Mouse (Mus musculus) thymus, postnatal 4 days (tissue): ENCODE results near the gene Bglap2.
"Not testable (repeated sequence)": the region's sequence is repeated elsewhere in the genome, so short reads cannot be mapped to it uniquely, and the experiment has no call there.

Experiments used
- DNase-seq: peaks from one replicate; pipeline ENCODE4 v3.0.0; 2021

Gene Bglap2

DNA sequence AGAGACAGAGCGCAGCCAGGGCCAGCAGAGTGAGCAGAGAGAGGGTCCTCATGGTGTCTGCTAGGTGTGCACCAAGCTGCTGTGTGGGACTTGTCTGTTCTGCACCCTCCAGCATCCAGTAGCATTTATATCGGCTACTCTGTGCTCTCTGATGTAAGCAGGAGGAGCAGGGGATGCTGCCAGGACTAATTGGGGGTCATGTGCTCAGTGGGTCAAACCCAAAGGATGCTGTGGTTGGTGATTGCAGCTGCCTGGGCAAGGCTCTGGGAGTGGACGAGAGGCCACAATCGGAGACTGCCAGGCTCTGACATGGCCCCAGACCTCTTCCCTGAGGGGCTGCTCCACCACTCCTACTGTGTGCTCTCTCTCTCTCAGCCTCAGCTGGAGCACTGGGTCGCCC, at the start of gene Bglap2:
Bglap2 (minus strand) TSS at position 101 of the 400 bp plus-strand sequence.
- DNase-seq = not testable (repeated sequence)

DNA sequence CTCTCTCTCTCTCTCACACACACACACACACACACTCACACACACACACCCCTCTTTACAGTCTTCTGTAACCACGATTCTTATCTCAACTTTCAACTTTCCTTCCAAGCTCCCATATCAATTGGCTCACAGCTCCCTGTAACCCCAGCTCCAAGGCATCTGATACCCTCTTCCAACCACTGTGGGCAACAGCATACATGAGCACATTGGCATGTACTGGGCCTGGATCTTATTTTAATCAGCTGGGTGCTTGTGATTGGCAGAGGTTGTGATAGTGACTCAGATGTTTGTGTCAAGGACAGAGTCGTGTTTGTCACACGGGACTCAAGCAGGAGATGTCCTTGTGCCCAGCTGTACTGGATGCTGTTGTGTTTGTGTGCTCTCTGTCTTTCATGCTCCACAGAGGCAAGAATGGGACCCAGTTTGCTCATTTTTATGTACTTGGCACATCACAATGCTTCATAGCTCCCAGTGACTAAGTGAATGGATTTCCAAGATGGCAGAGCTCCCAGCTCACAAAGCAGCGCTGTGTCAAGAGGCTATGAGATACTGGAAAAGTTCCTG, 48.9 kb upstream of the Bglap2 start:
- DNase-seq = no peak

DNA sequence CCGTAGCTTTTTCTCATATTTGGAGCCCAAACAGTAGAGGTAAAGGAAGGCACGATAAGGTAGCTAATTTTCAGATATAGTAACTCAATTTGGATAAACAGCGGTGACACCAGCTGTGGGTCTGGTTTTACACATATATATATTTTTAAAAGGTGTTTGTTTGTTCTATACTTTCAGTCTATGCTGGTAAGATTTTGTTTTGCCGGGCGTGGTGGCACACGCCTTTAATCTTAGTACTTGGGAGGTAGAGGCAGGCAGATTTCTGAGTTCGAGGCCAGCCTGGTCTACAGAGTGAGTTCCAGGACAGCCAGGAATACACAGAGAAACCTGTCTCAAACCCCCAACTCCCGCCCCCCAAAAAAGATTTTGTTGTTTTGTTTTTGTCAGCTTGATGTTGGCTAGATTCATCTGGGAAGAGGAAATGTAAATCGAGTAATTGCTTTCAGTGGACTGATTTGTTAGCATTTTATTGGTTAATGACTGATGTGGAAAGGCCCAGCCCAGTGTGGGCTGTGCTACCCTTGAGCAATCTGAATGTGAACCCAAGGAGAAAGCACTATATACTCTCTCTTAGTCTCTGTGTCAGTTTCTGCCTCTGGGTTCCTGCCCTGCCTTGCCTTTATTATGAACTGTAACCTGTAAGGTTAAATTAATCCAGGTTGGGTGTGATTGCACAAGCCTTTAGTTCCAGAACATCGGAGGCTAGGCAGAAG, 47.4 kb upstream of the Bglap2 start:
- no peak for DNase-seq

DNA sequence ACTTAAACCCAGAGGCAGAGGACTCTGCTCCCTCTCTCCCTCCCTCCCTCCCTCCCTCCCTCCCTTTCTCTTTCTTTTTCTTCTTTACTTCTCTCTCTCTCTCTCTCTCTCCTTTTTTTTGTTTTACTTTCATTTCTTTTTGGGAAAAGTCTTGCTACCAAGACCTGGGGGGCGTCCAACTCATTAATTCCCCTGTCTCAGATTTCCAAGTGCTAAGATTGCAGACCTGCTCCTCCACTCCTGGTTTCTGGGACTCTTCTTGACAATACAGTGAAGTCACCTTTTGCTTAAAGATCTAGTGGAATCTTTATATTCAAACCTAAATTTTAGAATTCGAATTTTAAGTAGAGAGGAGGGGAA, 46.8 kb upstream of the Bglap2 start:
- no peak for DNase-seq

DNA sequence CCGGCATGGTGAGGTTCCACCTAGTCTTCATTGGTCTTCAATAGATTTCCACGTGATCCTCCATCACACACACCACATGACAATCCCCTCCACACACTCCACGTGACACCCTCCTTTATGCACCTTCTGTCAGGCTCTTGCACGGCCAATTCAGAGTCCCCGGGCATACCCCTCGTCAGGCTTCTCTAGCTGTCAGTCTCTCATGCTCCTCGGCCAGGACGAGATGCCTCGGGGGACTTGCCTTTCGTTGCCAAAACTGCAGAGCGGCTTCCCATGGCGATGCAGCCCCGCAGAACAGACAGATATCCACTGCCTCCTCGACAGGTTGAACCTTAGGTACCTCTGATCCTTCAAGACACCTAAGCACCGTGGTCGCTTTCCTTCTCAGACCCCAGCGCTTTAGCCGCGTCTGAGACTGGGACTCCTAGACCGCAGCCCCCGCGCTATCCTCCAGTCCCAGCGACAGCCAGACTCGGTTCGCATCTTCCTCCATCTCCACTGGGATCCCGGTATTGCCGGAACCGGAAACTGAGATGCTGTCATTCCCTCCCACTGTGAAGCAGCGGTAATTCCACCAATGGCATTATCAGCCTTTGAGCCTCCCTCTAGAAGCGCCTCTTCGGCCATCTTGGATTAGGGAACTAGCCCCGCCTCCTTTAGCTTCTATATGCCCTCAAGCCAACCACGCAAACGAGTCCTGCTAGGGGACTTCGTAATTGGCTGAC, 46.3 kb upstream of the Bglap2 start, which contains the start of gene Slc25a44:
Slc25a44 (minus strand) TSS at position 535 of the 725 bp plus-strand sequence.
- peak; percentile 89 for DNase-seq

DNA sequence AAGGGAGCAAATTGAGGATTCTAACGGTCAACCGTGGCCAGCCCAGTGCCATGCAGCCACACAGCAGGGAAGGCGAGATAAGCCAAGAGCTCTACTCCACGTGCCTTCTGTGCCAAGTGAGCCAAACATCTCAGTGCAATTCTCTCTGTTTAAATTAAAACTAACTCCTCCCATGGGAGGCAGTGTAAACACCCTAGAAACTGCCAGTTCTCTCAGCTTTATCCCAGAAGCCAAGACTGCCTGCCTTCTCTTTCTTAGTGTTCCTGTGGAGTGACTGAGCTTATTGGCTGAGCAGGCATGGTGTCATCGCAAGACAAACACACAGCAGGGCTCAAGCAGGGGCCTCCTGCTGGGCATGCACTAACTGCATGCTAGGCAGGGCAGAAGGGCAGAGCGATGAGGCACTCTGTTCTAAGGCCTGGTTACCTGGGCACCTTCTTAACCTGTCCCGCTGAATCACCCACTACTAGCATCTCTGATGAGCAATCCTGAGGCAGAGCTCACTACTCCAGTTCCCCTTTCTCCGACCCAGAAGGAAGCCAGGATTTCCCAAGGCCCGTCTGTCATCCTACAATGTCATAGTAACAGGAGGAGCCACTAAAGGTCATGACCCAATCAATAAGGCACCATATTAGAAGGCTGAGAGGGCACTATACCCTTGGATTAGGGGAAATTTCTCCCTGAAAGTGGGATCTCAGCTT, 43.7 kb upstream of the Bglap2 start:
- DNase-seq = no peak

DNA sequence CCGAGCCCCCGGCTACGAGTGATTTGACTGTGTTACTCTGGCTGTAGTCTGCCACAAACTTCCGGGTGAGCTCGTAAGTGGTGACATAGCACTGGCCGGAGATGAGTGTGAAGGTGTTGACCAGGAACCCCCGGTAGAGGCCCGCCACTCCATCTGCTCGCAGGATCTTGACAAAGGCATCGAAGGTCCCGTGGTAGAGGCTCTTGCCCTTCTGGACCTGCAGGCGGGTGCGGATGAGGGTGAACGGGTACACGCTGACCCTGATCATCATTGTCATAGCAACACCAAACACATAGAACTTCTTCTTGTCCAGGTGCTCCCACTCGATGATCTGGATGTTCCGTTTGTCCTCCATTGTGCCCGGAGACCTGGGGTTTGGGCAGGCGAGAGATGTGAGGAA, 42.3 kb upstream of the Bglap2 start:
- no peak for DNase-seq

DNA sequence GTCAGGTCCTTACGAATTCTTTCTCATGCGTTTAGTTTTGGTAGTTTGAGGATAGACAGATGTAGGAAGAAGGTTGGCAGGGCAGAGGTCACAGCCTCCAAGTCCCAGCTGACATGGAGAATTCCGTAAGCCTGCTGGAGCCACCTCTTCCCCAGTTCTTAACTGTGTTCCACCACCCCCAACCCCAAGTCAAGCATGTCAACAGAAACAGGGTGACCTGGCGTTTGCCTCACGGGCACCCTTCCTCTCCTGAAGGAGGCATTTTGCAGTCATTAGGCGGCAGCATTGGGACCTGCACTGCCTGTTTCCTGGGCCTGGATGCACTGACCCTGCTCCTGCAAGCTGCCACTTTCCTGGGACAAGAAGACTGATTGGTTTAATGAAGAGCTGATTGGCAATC, 39.5 kb upstream of the Bglap2 start:
- no peak for DNase-seq

DNA sequence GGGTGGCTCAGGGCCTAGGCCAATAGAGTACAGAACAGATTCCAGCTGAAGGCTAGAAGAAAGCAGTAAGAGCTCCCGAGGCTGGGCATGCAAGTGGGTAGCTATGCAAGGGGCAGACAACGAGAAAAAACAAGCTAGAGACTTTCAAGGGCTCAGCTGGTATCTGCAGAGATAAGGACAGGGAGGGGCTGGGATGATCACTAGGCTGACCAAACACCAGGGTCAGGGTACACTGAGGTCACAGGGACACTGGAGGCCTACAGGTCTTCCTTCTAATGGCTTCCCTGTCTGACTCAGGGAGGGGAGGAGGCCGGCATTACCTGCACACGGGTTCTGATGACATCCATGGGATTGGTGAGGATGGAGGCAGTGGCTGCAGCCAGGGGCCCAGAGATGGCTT, 37.2 kb upstream of the Bglap2 start:
- no peak for DNase-seq

DNA sequence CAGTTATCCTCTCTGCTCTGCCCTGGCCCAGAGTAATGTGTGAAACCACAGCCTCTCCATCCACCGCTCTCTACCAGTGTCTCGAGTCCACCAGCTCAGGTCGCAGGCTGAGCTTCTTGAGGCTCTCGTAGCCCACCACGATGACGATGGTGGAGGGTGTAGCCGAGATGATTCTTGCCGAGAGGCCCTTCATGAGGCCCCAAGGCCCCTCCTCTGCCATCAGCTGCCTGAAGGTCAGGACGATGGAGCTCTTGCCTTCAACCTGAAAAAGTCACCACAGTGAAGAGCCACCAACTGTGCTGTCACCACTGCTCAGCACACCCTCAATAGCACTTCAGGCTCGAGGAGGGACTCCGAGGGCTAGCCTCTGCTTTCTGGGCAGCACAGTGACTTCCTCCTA, 34.1 kb upstream of the Bglap2 start:
- DNase-seq = no peak

DNA sequence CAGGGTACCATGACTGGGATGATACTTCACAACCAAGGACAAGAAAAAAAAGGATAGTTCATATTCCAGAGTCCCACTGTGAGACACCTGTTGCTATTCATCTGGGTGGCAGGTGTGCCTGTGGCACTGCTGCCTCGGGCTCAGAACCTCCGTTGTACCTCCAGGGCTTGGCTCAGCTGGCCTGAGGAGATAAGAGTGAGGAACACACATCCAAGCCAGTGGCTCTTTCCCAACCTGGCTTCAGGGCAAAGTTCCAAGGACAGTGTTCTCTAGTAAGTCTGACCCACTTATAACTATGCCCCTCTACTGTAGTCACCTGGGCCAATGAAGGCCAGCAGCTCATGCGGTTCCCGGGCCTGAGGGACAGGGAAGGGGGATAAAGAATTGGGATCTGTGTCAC, 33.2 kb upstream of the Bglap2 start:
- DNase-seq = no peak

DNA sequence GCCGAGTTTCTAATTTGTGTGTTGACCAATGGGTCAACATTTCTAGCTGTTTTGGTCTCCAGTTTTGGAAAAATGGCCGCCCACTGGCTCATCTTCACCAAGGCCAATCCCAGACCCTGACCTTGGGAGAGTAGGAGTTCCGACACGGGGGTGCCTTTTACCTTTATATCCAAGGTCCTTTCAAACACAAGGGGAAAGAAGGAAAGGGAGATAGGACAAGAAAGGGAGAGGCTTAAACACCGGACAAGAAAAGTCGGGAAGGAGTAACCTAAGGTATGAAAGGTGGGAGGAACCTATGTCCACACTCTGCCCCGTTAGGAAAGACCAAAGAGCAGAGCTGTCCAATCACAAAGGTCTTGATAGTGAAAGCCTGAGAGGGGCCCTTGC, 32.1 kb upstream of the Bglap2 start:
- DNase-seq = no peak

DNA sequence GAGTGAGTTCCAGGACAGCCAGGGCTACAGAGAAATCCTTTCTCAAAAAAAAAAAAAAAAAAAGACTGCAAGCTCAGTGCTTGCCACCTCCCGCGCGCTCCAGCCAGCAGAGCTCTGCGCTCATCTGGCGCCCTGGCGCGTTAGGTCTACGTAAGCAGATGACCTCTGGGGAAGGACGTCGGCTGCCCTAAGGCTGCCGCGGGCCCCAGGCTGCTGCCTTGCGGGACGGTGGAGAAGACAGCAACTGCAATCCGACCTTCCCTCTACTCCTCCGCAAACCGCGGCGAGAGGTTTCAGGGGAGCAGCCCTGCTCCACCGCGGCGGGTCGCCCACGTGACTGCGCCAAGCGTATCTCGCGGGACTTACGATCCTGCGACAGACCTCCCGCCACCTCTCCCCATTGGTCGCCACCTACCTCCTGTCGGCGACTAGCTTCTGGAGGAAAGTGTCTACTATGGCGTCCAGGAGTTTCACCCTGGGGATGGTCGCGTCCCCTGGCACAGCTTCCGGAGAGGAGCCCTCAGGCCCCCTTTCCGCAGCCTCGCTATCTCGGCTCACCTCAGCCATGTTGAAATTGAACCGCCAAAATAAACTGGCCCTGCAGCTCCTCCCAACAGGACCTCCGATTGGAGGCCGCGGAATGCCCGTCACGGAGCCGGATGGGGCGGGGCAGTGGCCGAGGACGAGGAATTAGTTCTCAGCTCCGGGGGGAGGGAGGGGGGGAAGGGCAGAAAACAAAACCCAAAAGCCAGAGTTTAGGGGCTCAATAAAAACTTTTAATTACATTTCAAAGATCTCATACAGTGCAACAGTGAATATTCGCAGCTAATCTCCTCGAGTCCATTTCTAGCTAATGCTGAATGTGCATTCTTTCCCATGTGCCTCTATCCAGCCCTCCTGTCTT, 31.5 kb upstream of the Bglap2 start, which contains the start of gene Pmf1:
Pmf1 (minus strand) TSS at position 591 of the 904 bp plus-strand sequence.
- DNase-seq = peak; percentile 93

DNA sequence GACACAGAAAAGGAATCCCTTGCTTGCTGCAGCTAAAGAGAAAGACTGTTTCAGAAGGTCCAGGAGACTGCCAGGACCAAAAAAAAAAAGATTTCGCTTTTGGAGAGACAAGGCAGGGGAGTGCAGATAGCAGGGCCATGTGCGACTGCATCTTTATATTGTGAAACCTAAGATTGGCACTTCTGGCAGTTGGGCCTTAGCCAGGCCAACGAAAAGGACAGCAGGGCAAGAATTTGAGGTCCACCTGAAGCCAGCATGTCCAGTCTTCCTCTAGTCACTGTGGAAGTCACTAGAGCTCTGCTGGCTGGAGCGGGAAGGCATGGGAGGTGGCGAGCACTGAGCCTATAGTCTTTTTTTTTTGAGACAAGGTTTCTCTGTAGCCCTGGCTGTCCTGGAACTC, 30.5 kb upstream of the Bglap2 start:
- no peak for DNase-seq

DNA sequence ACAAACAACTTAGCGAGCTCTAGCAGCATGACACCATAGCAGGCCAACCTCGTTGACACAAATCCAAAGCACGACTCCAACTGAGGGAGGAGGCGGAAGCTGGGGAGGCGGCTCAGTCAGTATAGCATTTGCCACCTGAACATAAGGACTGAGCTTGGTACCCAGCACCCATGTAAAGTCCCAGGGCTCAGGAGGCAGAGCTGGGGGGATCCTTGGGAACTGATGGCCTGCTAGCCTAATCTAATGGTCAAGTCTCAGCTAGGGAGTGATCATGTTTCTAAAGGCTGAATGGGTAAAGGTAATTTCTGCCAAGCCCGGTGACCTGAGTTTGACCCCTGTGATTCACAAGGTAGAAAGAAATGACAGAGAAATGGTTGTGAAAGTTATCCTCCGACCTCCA, 29.0 kb upstream of the Bglap2 start:
- DNase-seq = no peak

DNA sequence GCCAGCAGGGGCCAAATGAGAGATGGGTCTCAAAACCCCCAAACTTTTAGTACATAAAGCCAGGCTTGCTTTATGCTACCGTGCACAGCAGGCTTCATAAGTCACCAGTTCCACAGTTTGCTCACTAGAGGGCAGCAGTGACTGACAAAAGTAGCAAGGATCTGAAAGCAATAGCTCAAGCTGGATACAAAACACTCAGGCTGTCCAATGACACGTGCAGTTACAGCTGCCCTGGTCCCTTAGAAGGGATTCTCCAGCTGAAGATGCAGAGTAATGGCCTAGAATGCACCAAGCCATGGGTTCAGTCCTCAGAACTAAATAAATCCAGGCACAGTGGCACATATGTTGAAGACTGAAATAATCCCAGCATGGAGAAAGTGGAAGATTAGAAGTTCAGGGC, 28.6 kb upstream of the Bglap2 start:
- peak; percentile 65 for DNase-seq

DNA sequence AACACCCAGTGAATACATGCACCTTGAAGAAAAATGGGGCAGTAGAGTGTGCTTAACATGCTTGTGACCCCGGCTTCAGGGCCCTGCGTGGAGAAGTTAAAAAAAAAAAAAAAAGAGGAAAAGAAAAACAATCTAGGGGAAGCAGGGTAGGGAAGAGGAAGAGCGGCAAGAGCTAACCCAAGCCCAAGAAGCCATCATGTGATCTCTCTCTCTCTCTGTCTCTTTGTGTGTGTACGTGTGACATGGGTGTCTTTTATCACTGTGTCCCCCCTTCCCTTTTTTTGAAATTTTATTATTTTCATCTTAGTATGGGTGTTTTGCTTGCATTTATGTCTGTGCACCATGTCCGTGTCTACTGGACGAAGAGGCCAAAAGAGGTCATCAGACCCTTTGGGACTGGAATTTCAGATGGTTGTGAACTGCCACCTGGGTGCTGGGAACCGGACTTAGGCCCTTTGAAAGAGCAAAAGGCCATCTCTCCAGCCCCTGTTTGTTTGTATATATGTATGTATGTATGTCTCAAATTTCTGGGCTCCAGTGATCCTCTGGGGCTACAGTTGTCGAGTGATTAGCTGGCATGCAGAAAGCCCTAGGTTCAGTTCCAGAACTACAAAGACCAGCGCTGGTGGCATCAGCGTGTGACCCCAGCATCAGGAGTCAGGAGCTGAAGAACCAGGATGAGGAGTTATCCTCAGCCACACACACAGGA, 25.2 kb upstream of the Bglap2 start:
- DNase-seq = no peak

DNA sequence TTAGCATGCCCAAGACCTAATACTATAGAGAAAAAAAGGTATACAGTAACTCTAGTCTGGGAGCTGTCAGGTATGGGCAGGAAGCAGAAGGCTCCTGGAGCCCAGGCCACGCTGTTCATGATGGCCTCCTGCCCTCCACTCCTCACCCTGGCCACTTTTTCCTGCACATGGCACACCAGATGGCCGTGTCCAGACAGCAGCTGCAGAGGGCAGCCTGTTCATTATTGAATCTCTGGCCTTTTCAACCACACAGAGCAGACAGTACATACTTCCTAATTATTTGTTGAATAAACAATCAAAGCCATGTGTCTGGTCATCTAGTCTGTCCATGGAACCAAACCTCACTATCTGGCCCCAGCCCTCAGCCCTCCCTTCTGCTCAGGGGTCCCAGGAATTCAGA, 20.2 kb upstream of the Bglap2 start:
- no peak for DNase-seq

DNA sequence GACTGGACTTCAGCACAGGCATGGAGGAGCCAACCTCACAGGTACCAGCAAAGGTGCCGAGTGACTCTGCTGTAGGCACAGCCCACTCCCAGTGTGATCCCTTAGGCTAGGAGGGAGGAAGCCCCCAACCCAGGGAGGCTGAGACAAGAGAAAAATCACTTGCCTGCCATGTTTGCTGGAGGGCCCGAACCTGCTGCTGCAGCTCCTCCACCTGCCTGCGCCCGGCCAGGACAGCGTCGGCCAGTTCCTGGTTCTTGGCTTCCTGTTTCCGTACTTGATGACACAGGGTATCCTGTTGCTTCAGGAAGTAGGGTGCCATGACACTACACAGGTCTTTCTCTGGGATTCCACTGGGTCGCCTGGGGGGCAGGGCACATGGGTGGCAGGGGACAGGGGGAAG, 17.2 kb upstream of the Bglap2 start:
- no peak for DNase-seq

DNA sequence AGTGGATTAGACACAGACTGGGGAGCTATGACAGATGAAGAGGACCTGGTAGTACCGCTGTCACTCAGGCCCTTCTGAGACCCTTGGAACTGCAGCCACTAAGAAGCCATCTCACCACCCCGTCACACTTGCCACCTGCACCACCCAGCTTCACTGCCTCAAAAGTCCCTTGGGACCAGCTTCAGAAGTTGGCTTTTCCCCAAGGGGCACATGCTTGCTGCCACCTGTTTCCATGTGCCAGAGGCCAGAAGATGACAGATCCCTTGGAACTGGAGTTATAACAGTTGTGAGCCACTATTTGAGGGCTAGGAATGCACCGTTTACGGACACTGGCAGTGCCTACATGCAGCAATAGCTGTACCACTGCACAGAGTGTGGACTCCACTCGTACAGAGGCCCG, 16.8 kb upstream of the Bglap2 start:
- no peak for DNase-seq

DNA sequence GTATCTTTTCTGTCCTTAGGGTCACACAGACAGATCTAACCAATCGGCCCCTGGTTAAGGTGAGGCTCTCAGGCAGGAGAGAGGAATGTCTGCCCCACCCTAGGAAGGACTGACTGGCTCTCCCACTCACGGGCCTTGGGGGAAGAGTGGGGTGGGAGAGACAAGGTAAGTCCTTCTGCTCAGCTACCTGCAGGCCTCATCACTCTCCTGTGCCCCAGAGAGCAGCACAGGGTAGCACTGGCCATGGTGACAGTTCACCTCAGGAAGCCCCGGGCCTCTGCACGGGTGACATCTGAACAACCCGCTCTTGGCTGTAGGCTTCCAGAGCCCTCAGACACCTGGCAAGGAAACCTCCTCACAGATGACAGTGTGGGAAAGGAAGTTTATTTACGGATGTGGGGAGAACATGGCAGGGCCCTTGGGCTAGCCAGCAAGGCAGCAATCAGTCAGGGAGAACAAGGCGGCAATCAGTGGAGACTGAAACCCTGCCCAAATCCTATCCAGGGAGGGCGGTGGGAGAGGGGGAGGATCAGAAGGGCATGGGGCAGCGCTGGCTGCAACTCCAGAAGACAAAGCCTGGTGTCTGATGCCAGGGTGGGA, 15.4 kb upstream of the Bglap2 start:
- DNase-seq = no peak

DNA sequence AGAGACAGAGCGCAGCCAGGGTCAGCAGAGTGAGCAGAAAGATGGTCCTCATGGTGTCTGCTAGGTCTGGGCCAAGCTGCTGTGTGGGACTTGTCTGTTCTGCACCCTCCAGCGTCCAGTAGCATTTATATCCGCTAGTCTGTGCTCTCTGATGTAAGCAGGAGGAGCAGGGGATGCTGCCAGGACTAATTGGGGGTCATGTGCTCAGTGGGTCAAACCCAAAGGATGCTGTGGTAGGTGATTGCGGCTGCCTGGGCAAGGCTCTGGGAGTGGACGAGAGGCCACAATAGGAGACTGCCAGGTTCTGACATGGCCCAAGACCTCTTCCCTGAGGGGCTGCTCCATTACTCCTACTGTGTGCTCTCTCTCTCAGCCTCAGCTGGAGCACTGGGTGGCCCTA, 5.9 kb upstream of the Bglap2 start, which contains the start of gene Bglap:
Bglap (minus strand) TSS at position 101 of the 400 bp plus-strand sequence.
- DNase-seq = no peak
